Mouse (Mus musculus) erythroblast, embryonic 14.5 days (primary cell): ENCODE measurements around the gene Chst8. TPM values are rescaled to one million over a fixed set of nuclear protein-coding genes. Genes with fewer than 3 reads are reported as not detected.

Experiments used
- H3K27me3 ChIP-seq: 2 replicates; pipeline ENCODE4 v1.6.1; 2012; ENCODE audit warnings: inconsistent platforms; ENCODE audit not compliant: control insufficient read depth
- H3K36me3 ChIP-seq: 2 replicates; pipeline ENCODE4 v1.6.1; 2012; ENCODE audit warnings: mild to moderate bottlenecking, inconsistent platforms; ENCODE audit not compliant: control insufficient read depth
- H3K4me1 ChIP-seq: 2 replicates; pipeline ENCODE4 v1.6.1; 2012; ENCODE audit warnings: inconsistent platforms; ENCODE audit not compliant: control insufficient read depth
- H3K4me3 ChIP-seq: replicated peaks from 2 replicates; pipeline ENCODE3; 2012; ENCODE audit warnings: moderate library complexity, mild to moderate bottlenecking, inconsistent platforms
- H3K9me3 ChIP-seq: 2 replicates; pipeline ENCODE4 v1.6.1; 2012; ENCODE audit warnings: low read length, inconsistent platforms, mixed read lengths; ENCODE audit not compliant: control insufficient read depth
- GATA1 ChIP-seq: IDR thresholded peaks from 2 replicates; pipeline ENCODE4 v1.6.1; 2012; ENCODE audit warnings: low read length, inconsistent platforms, mixed read lengths
- TAL1 ChIP-seq: IDR thresholded peaks from 3 replicates; pipeline ENCODE4 v1.6.1; 2012; ENCODE audit warnings: low read length, inconsistent platforms, mixed read lengths
- polyA plus RNA-seq: library from polyadenylated mRNA; stranded (reverse); fragments of >175 nt; gene quantifications from 2 replicates; pipeline ENCODE4 v1.2.3, GENCODE M21; 2012

The Chst8 gene
- polyA plus RNA-seq, 1 experiment: not detected

- Histone ChIP-seq H3K4me3 (no peak overlapping the region), H3K4me1 (no peaks in the 10 kb centered on the region), H3K9me3 (peaks cover 6% of the 10 kb centered on the region; the same call in 1 of the 2 replicates), H3K36me3 (no peaks in the 10 kb centered on the region), H3K27me3 (no peaks in the 10 kb centered on the region)
- TF ChIP-seq TAL1: no peak
- no peak for TF ChIP-seq GATA1
Observed at GRCm38 (mm10) chr7:34734348-34734747, 78.2 kb downstream of the Chst8 start.

GRCm38 (mm10) chr7:34728931-34729330, 83.6 kb downstream of the Chst8 start:
- no peak for TF ChIP-seq TAL1
- no peak for TF ChIP-seq GATA1
- Histone ChIP-seq H3K9me3 (no peaks in the 10 kb centered on the region), H3K4me1 (no peaks in the 10 kb centered on the region), H3K27me3 (no peaks in the 10 kb centered on the region), H3K36me3 (no peaks in the 10 kb centered on the region), H3K4me3 (no peak overlapping the region)

DNA sequence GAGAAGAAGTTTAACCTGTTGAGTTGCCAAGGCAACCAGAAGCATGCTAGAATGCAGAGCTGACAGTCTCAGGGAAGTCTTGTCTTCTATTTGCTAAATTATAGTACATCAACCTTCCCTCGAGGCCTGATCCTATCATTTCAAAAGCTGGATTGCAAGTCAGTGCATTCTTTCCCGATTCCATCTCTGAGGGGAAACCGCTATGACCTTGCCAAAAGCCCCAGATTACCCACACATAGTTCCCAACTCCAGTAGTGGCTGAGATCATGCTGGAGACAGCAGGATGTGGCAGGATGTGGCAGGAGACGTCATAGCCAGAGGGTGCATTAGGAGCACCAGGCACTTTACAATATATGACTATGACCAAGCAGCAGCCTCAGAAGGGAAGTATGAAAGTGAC, 87.3 kb downstream of the Chst8 start:
- Histone ChIP-seq H3K4me1 (no peaks in the 10 kb centered on the region), H3K27me3 (no peaks in the 10 kb centered on the region; the same call in 1 of the 2 replicates), H3K4me3 (no peak overlapping the region), H3K9me3 (no peaks in the 10 kb centered on the region), H3K36me3 (no peaks in the 10 kb centered on the region)
- no peak for TF ChIP-seq GATA1
- no peak for TF ChIP-seq TAL1

- TF ChIP-seq GATA1 (no peak), TAL1 (no peak)
- no peaks in the 10 kb centered on the region for H3K4me1 ChIP-seq
- H3K27me3 ChIP-seq: no peaks in the 10 kb centered on the region; the same call in 1 of the 2 replicates
- no peaks in the 10 kb centered on the region for H3K36me3 ChIP-seq
- H3K9me3 ChIP-seq: no peaks in the 10 kb centered on the region
- no peak overlapping the region for H3K4me3 ChIP-seq
Observed at GRCm38 (mm10) chr7:34722551-34723230, 89.8 kb downstream of the Chst8 start.

- H3K4me1 ChIP-seq: no peaks in the 10 kb centered on the region
- H3K9me3 ChIP-seq: no peaks in the 10 kb centered on the region
- H3K36me3 ChIP-seq: no peaks in the 10 kb centered on the region
- H3K27me3 ChIP-seq: no peaks in the 10 kb centered on the region; the same call in 1 of the 2 replicates
- TF ChIP-seq GATA1 (no peak), TAL1 (no peak)
- H3K4me3 ChIP-seq: no peak overlapping the region
Observed at GRCm38 (mm10) chr7:34722151-34722550, 90.4 kb downstream of the Chst8 start.

DNA sequence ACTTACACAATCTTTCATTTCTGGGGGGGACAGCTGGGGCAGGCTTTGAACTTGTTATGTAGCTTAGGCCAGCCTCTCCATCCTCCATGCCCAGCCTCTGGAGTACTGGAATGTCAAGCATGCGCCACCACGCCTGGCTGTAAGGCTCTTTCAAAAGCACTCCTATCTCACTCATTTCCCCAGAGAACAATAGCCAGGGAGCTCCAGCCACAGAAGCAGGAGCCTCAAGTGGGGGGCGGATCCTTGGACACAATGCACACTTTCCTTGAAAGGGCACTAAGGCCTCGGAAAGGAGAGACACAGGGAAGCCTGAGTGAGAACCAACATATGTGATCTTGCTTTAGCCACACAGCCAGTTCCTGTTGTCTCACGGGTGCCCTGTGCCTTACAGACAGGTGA, 90.9 kb downstream of the Chst8 start:
- H3K4me3 ChIP-seq: no peak overlapping the region
- TF ChIP-seq TAL1 (no peak), GATA1 (no peak)
- no peaks in the 10 kb centered on the region for H3K36me3 ChIP-seq
- no peaks in the 10 kb centered on the region for H3K9me3 ChIP-seq
- no peaks in the 10 kb centered on the region; the same call in 1 of the 2 replicates for H3K27me3 ChIP-seq
- no peaks in the 10 kb centered on the region for H3K4me1 ChIP-seq

- Histone ChIP-seq H3K9me3 (no peaks in the 10 kb centered on the region), H3K4me3 (no peak overlapping the region)
Observed at GRCm38 (mm10) chr7:34720882-34721649, 91.4 kb downstream of the Chst8 start.

GRCm38 (mm10) chr7:34719599-34719998, 92.9 kb downstream of the Chst8 start:
- H3K4me1 ChIP-seq: no peaks in the 10 kb centered on the region
- no peak overlapping the region for H3K4me3 ChIP-seq
- TF ChIP-seq GATA1 (no peak), TAL1 (no peak)
- no peaks in the 10 kb centered on the region; the same call in 1 of the 2 replicates for H3K27me3 ChIP-seq
- H3K36me3 ChIP-seq: no peaks in the 10 kb centered on the region
- no peaks in the 10 kb centered on the region for H3K9me3 ChIP-seq

More at GRCm38 (mm10) chr7:34720882-34721649, 91.4 kb downstream of the Chst8 start:
- no peaks in the 10 kb centered on the region for H3K36me3 ChIP-seq
- TF ChIP-seq TAL1 (no peak), GATA1 (no peak)
- no peaks in the 10 kb centered on the region; the same call in 1 of the 2 replicates for H3K27me3 ChIP-seq
- no peaks in the 10 kb centered on the region for H3K4me1 ChIP-seq

DNA sequence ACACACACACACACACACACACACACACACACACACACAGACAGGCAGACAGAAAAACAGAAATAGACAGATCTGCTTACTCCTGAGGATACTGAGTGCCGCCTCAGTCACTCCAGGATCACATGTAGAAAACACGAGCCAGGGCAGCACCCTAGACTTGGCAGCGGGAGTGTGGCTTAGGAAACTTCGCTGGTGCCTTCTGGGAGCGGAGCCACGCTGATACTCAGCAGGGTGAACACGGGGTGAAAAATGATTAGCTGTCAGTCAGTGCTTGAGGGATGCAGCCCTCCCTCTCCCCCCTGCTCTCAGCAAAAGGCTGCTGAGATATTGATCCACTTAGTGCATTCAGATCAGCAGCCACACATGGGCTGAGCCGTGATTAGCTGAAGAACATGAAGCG, 93.9 kb downstream of the Chst8 start:
- Histone ChIP-seq H3K9me3 (no peaks in the 10 kb centered on the region), H3K4me1 (no peaks in the 10 kb centered on the region), H3K36me3 (no peaks in the 10 kb centered on the region), H3K27me3 (no peaks in the 10 kb centered on the region; the same call in 1 of the 2 replicates), H3K4me3 (no peak overlapping the region)
- TF ChIP-seq GATA1: no peak
- TF ChIP-seq TAL1: no peak
